Mouse (Mus musculus): ENCODE data around the gene Rplp2.

DNA sequence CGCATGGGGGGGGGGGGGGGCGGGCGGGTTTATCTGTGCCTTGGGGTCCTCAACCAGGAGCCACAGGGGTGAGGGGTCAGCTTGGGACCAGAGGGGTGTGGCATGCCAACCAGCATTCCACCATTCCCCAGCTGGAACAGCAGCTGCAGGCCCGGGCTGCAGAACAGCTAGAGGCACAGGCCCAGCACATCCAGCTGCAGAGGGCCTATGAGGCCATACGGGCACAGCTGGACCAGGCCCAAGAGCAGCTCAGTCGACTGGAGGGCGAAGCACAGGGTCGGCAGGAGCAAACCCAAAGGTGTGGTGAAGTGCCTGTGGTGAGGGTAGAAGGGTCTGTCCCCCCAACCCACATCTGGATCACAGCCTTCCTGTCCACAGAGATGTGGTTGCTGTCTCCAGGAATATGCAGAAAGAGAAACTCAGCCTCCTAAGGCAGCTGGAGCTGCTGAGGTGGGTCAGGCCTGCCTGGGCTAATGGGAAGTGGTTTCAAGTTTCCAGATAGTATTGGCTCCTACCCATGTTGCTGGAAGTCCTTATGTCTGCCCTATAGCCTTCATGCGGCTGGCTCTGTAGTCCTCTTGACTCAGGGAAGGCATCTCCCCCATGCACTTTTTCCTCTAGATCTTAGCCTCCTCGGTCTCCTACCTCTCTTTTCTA, 18.3 kb downstream of the Rplp2 start:
- TF ChIP-seq CTCF (IDR thresholded peaks at IDR 0.05) (no peak), POLR2A (IDR thresholded peaks at IDR 0.05; ENCODE audit: insufficient read depth, low read depth, low read length) (no peak), EP300 (IDR thresholded peaks at IDR 0.05; ENCODE audit: insufficient read depth, low read depth, low read length) (no peak)
